Mouse (Mus musculus): ENCODE measurements around the gene Vdac2. TPM values are rescaled to one million over a fixed set of nuclear protein-coding genes. Genes with fewer than 3 reads are reported as not detected.
A peak's percentile ranks its signal among the peaks of the same experiment; 100 is the strongest.

The Vdac2 gene
- polyA plus RNA-seq, 1 experiment from 2014 or later: 240 TPM

GRCm38 (mm10) chr14:21856886-21857285 is 31.8 kb downstream of the Vdac2 start:
- H3K36me3 ChIP-seq: no peaks in the 10 kb centered on the region
- H3K27ac ChIP-seq: no peak overlapping the region
- H3K4me3 ChIP-seq: no peak overlapping the region
- 81% methylated on average over 14 of the region's 14 CpGs for WGBS
- no peak for ATAC-seq (ENCODE audit: insufficient number of reproducible peaks, insufficient read depth, low FRiP score, low TSS enrichment)
- no peak overlapping the region for H3K9ac ChIP-seq
- H3K4me2 ChIP-seq (replicated peaks): no peak overlapping the region
- H3K9me3 ChIP-seq: no peaks in the 10 kb centered on the region
- H3K27me3 ChIP-seq: no peaks in the 10 kb centered on the region
- H3K4me1 ChIP-seq: peaks cover 10% of the 10 kb centered on the region

GRCm38 (mm10) chr14:21866291-21866690 is 41.3 kb downstream of the Vdac2 start:
- Histone ChIP-seq H3K4me2 (replicated peaks) (no peak overlapping the region), H3K4me3 (no peak overlapping the region), H3K9me3 (no peaks in the 10 kb centered on the region), H3K27ac (peak overlapping the region; percentile 55), H3K27me3 (no peaks in the 10 kb centered on the region), H3K36me3 (no peaks in the 10 kb centered on the region), H3K4me1 (peaks cover 8% of the 10 kb centered on the region), H3K9ac (no peak overlapping the region)
- ATAC-seq (ENCODE audit: insufficient number of reproducible peaks, insufficient read depth, low FRiP score, low TSS enrichment): no peak
- 21% methylated on average over 7 of the region's 7 CpGs for WGBS

- ATAC-seq (ENCODE audit: insufficient number of reproducible peaks, insufficient read depth, low FRiP score, low TSS enrichment): no peak
- H3K9ac ChIP-seq: no peak overlapping the region
Measured at GRCm38 (mm10) chr14:21866816-21867215, 41.8 kb downstream of the Vdac2 start.

GRCm38 (mm10) chr14:21890430-21890829 is 65.4 kb downstream of the Vdac2 start:
- Histone ChIP-seq H3K4me3 (no peak overlapping the region), H3K36me3 (no peaks in the 10 kb centered on the region), H3K27me3 (no peaks in the 10 kb centered on the region), H3K4me2 (replicated peaks) (no peak overlapping the region), H3K9me3 (no peaks in the 10 kb centered on the region), H3K4me1 (peaks cover 11% of the 10 kb centered on the region), H3K27ac (no peak overlapping the region), H3K9ac (no peak overlapping the region)
- 75% methylated on average over 2 of the region's 2 CpGs for WGBS
- ATAC-seq (ENCODE audit: insufficient number of reproducible peaks, insufficient read depth, low FRiP score, low TSS enrichment): no peak

More at GRCm38 (mm10) chr14:21866816-21867215, 41.8 kb downstream of the Vdac2 start:
- Histone ChIP-seq H3K27ac (no peak overlapping the region), H3K4me3 (no peak overlapping the region), H3K4me1 (peaks cover 8% of the 10 kb centered on the region), H3K9me3 (no peaks in the 10 kb centered on the region), H3K36me3 (no peaks in the 10 kb centered on the region), H3K4me2 (replicated peaks) (no peak overlapping the region), H3K27me3 (no peaks in the 10 kb centered on the region)
- 66% methylated on average over 7 of the region's 7 CpGs for WGBS

GRCm38 (mm10) chr14:21891581-21892340 is 66.7 kb downstream of the Vdac2 start:
- Histone ChIP-seq H3K9me3 (no peaks in the 10 kb centered on the region), H3K36me3 (no peaks in the 10 kb centered on the region), H3K9ac (no peak overlapping the region), H3K4me2 (replicated peaks) (peak overlapping the region; percentile 17; the same call in 1 of the 2 replicates), H3K27ac (peak overlapping the region; percentile 48; the same call in 1 of the 2 replicates), H3K4me3 (no peak overlapping the region), H3K27me3 (no peaks in the 10 kb centered on the region), H3K4me1 (peaks cover 11% of the 10 kb centered on the region)
- peak; percentile 41; the same call in 1 of the 2 replicates for ATAC-seq (ENCODE audit: insufficient number of reproducible peaks, insufficient read depth, low FRiP score, low TSS enrichment)
- WGBS: 22% methylated on average over 15 of the region's 15 CpGs

GRCm38 (mm10) chr14:21892341-21892659 is 67.3 kb downstream of the Vdac2 start:
- H3K9ac ChIP-seq: no peak overlapping the region
- no peaks in the 10 kb centered on the region for H3K9me3 ChIP-seq
- no peak overlapping the region for H3K27ac ChIP-seq
- WGBS: 77% methylated on average over 6 of the region's 6 CpGs
- H3K4me3 ChIP-seq: no peak overlapping the region
- H3K4me1 ChIP-seq: peaks cover 11% of the 10 kb centered on the region
- H3K36me3 ChIP-seq: no peaks in the 10 kb centered on the region
- H3K27me3 ChIP-seq: no peaks in the 10 kb centered on the region
- no peak for ATAC-seq (ENCODE audit: insufficient number of reproducible peaks, insufficient read depth, low FRiP score, low TSS enrichment)
- H3K4me2 ChIP-seq (replicated peaks): no peak overlapping the region

Other genes starting within 250 kb of the Vdac2 start
- 0.39 and 0.47 TPM in 2 replicates for gene Dupd1, start 110.7 kb upstream of the Vdac2 start, polyA plus RNA-seq (2016; fragmentation: Nextera tagmentation; extraction: Ambion mirVana)
- 12.8 and 13.8 TPM in 2 replicates for gene Samd8, start 74.7 kb upstream of the Vdac2 start, polyA plus RNA-seq (2016; fragmentation: Nextera tagmentation; extraction: Ambion mirVana)
- not detected in 2 replicates for gene Dusp13, start 74.1 kb upstream of the Vdac2 start, polyA plus RNA-seq (2016; fragmentation: Nextera tagmentation; extraction: Ambion mirVana)
- 20.1 and 22.1 TPM in 2 replicates for gene Comtd1, start 23.7 kb downstream of the Vdac2 start, polyA plus RNA-seq (2016; fragmentation: Nextera tagmentation; extraction: Ambion mirVana)
- gene Zfp503, start 164.4 kb downstream of the Vdac2 start, polyA plus RNA-seq (2016; fragmentation: Nextera tagmentation; extraction: Ambion mirVana): 35.5 and 40.3 TPM in 2 replicates
- 0.28 and 0.69 TPM in 2 replicates for gene Lrmda, start 194.5 kb downstream of the Vdac2 start, polyA plus RNA-seq (2016; fragmentation: Nextera tagmentation; extraction: Ambion mirVana)

Data from embryonic facial prominence, embryonic 12.5 days (tissue).